Mouse (Mus musculus) brain, embryonic 14.5 days (tissue): ENCODE data around the gene Stx17.

Experiments
- CTCF ChIP-seq: fragments of 200-500 bp; IDR thresholded peaks from 2 replicates; pipeline ENCODE4 v1.5.1; 2012; ENCODE audit warnings: inconsistent platforms, mild to moderate bottlenecking, moderate library complexity, borderline replicate concordance; ENCODE audit not compliant: insufficient read depth, insufficient read length; ENCODE audit errors: extremely low read depth
- POLR2A ChIP-seq: fragments of 200-500 bp; IDR thresholded peaks from 2 replicates; pipeline ENCODE4 v1.6.1; 2012; ENCODE audit warnings: mild to moderate bottlenecking, inconsistent platforms, borderline replicate concordance; ENCODE audit not compliant: poor library complexity, insufficient read depth, insufficient read length, severe bottlenecking; ENCODE audit errors: extremely low read depth

DNA sequence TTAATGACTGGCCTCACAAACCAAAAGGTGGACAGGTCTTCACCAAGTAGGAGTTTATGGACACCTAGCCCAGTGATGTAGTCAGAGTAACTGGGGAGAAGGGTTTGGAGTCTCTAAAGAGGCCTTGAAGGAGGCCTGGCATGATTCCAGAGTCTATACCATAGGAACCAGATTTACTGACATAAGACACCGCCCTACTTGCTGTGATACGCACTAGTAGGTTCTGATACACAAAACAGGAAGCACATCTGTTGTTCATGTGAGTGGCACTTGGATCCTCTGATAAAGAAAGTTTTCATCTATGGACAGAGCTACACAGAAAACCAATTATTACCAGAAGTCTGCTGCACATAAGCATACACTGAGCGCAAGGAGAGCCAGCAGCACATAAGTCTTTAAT lies 14.4 kb upstream of the Stx17 start:
- TF ChIP-seq CTCF (no peak), POLR2A (no peak)
